Mouse (Mus musculus): ENCODE data around the gene F8. TPM values are rescaled to one million over a fixed set of nuclear protein-coding genes. Genes with fewer than 3 reads are reported as not detected.

The F8 gene
- polyA plus RNA-seq (2015; fragmentation: Illumina TruSeq; extraction: RNeasy Lipid Tissue Mini Kit (QIAGEN cat#74804); ENCODE audit: low read depth, low replicate concordance), result 0.97 TPM

GRCm38 (mm10) chrX:75382195-75382771 lies at the start of gene F8, which contains the start of gene Fundc2:
Gene F8 (minus strand): TSS chrX:75382615.
Gene Fundc2 (plus strand): TSS chrX:75382399.

GRCm38 (mm10) chrX:75415936-75416785 lies 33.7 kb upstream of the F8 start, which contains the start of the genes Cmc4, Mtcp1 and Brcc3:
Gene Cmc4 (minus strand): TSS chrX:75416584.
Gene Mtcp1 (minus strand): TSS chrX:75416588.
Gene Brcc3 (plus strand): TSS chrX:75416628.

GRCm38 (mm10) chrX:75163670-75164069 lies 218.7 kb downstream of the F8 start, which contains the start of gene Smim9:
Gene Smim9 (minus strand): TSS chrX:75163770.

GRCm38 (mm10) chrX:75130467-75131160 lies 251.8 kb downstream of the F8 start, which contains the start of gene Mpp1:
Gene Mpp1 (minus strand): TSS chrX:75131016.

Other genes with a start within 250 kb of the F8 start
- gene Smim9, start 218.8 kb downstream of the F8 start, polyA plus RNA-seq (2015; fragmentation: Illumina TruSeq; extraction: RNeasy Lipid Tissue Mini Kit (QIAGEN cat#74804); ENCODE audit: low read depth, low replicate concordance), result not detected
- gene Fundc2, start 216 bp downstream of the F8 start, polyA plus RNA-seq (2015; fragmentation: Illumina TruSeq; extraction: RNeasy Lipid Tissue Mini Kit (QIAGEN cat#74804); ENCODE audit: low read depth, low replicate concordance), result 63.9 TPM
- gene Cmc4, start 34.0 kb upstream of the F8 start, polyA plus RNA-seq (2015; fragmentation: Illumina TruSeq; extraction: RNeasy Lipid Tissue Mini Kit (QIAGEN cat#74804); ENCODE audit: low read depth, low replicate concordance), result 19.1 TPM
- gene Mtcp1, start 34.0 kb upstream of the F8 start, polyA plus RNA-seq (2015; fragmentation: Illumina TruSeq; extraction: RNeasy Lipid Tissue Mini Kit (QIAGEN cat#74804); ENCODE audit: low read depth, low replicate concordance), result 7.4 TPM
- gene Brcc3, start 34.0 kb upstream of the F8 start, polyA plus RNA-seq (2015; fragmentation: Illumina TruSeq; extraction: RNeasy Lipid Tissue Mini Kit (QIAGEN cat#74804); ENCODE audit: low read depth, low replicate concordance), result 42.9 TPM
- gene Vbp1, start 131.7 kb upstream of the F8 start, polyA plus RNA-seq (2015; fragmentation: Illumina TruSeq; extraction: RNeasy Lipid Tissue Mini Kit (QIAGEN cat#74804); ENCODE audit: low read depth, low replicate concordance), result 112 TPM
- 44.9 TPM for gene Rab39b, start 195.6 kb upstream of the F8 start, polyA plus RNA-seq (2015; fragmentation: Illumina TruSeq; extraction: RNeasy Lipid Tissue Mini Kit (QIAGEN cat#74804); ENCODE audit: low read depth, low replicate concordance)

Measured in brain, adult 10 weeks (tissue).